Mouse (Mus musculus): ENCODE measurements around the gene Dbnl. TPM values are rescaled to one million over a fixed set of nuclear protein-coding genes. Genes with fewer than 3 reads are reported as not detected.
A peak's percentile ranks its signal among the peaks of the same experiment; 100 is the strongest.

Gene Dbnl
- polyA plus RNA-seq, 1 experiment from 2014 or later = 138 TPM

- H3K4me3 ChIP-seq = no peak overlapping the region
- H3K4me1 ChIP-seq = peaks cover 15% of the 10 kb centered on the region
- H3K27ac ChIP-seq (replicated peaks) = peak overlapping the region; percentile 75
These were observed 60.5 kb downstream of the Dbnl start for GRCm38 (mm10) chr11:5848741-5849140.

DNA sequence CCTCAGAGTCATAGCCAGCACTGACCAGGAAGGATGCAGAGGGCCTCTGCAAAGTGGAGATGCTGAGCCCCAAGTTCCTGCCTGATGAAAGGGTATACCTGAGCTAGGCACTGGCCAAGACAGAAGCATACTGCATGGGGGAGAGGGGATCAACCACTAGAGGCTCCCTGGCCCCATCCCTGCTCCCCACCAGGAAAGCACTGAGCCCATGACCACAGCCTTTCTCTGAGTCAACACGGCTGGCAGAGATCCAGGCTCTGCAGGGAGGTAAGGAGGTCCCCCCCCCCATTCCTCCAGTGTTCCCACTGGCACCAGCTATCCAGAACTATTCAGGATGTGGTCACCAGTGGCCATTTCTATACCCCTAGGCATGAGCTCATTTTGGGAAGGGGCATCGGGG lies 61.0 kb downstream of the Dbnl start:
- 49% methylated on average over 2 of the region's 2 CpGs for WGBS
- Histone ChIP-seq H3K4me3 (no peak overlapping the region), H3K9me3 (no peaks in the 10 kb centered on the region), H3K27me3 (no peaks in the 10 kb centered on the region), H3K4me1 (peaks cover 15% of the 10 kb centered on the region), H3K36me3 (no peaks in the 10 kb centered on the region), H3K4me2 (replicated peaks) (no peak overlapping the region), H3K9ac (replicated peaks) (no peak overlapping the region), H3K27ac (replicated peaks) (peak overlapping the region; percentile 75)
- peak; percentile 72 for ATAC-seq (replicated peaks)

More at GRCm38 (mm10) chr11:5848741-5849140, 60.5 kb downstream of the Dbnl start:
- Histone ChIP-seq H3K9ac (replicated peaks) (no peak overlapping the region), H3K27me3 (no peaks in the 10 kb centered on the region), H3K36me3 (no peaks in the 10 kb centered on the region), H3K9me3 (no peaks in the 10 kb centered on the region), H3K4me2 (replicated peaks) (no peak overlapping the region)
- 12% methylated on average over 6 of the region's 6 CpGs for WGBS
- ATAC-seq (replicated peaks) = peak; percentile 92

- H3K27me3 ChIP-seq = no peaks in the 10 kb centered on the region
- 60% methylated on average over 5 of the region's 5 CpGs for WGBS
- no peak overlapping the region for H3K4me3 ChIP-seq
- H3K4me2 ChIP-seq (replicated peaks) = no peak overlapping the region
- ATAC-seq (replicated peaks) = no peak
- no peak overlapping the region for H3K27ac ChIP-seq (replicated peaks)
- H3K36me3 ChIP-seq = no peaks in the 10 kb centered on the region
- no peaks in the 10 kb centered on the region for H3K9me3 ChIP-seq
- peaks cover 15% of the 10 kb centered on the region for H3K4me1 ChIP-seq
- no peak overlapping the region for H3K9ac ChIP-seq (replicated peaks)
These were observed 62.2 kb downstream of the Dbnl start for GRCm38 (mm10) chr11:5850452-5850851.

Other genes with a start within 250 kb of the Dbnl start
- 15.4 and 15.8 TPM in 2 replicates for gene Ccdc117, start 246.3 kb upstream of the Dbnl start, polyA plus RNA-seq (2015; fragmentation: Nextera tagmentation; extraction: Ambion mirVana)
- gene Ankrd36, start 218.8 kb upstream of the Dbnl start, polyA plus RNA-seq (2015; fragmentation: Nextera tagmentation; extraction: Ambion mirVana) = not detected in 2 replicates
- 177 and 180 TPM in 2 replicates for gene Mrps24, start 72.8 kb upstream of the Dbnl start, polyA plus RNA-seq (2015; fragmentation: Nextera tagmentation; extraction: Ambion mirVana)
- gene Urgcp, start 26.1 kb upstream of the Dbnl start, polyA plus RNA-seq (2015; fragmentation: Nextera tagmentation; extraction: Ambion mirVana) = 31.6 and 32.4 TPM in 2 replicates
- gene Pgam2, start 15.2 kb downstream of the Dbnl start, polyA plus RNA-seq (2015; fragmentation: Nextera tagmentation; extraction: Ambion mirVana) = 1.9 and 3.1 TPM in 2 replicates
- 7.0 TPM in 2 replicates for gene Polm, start 49.5 kb downstream of the Dbnl start, polyA plus RNA-seq (2015; fragmentation: Nextera tagmentation; extraction: Ambion mirVana)
- 10.0 and 10.4 TPM in 2 replicates for gene Aebp1, start 73.5 kb downstream of the Dbnl start, polyA plus RNA-seq (2015; fragmentation: Nextera tagmentation; extraction: Ambion mirVana)
- gene Pold2, start 89.8 kb downstream of the Dbnl start, polyA plus RNA-seq (2015; fragmentation: Nextera tagmentation; extraction: Ambion mirVana) = 72.6 and 76.4 TPM in 2 replicates
- gene Myl7, start 110.3 kb downstream of the Dbnl start, polyA plus RNA-seq (2015; fragmentation: Nextera tagmentation; extraction: Ambion mirVana) = 0.32 and 1.6 TPM in 2 replicates
- gene Gck, start 161.6 kb downstream of the Dbnl start, polyA plus RNA-seq (2015; fragmentation: Nextera tagmentation; extraction: Ambion mirVana) = 6.8 and 7.7 TPM in 2 replicates
- gene Ykt6, start 167.2 kb downstream of the Dbnl start, polyA plus RNA-seq (2015; fragmentation: Nextera tagmentation; extraction: Ambion mirVana) = 86.0 and 95.9 TPM in 2 replicates

Measured in forebrain, embryonic 15.5 days (tissue).